Mouse (Mus musculus) hindbrain, embryonic 14.5 days (tissue): Measurements from ENCODE around the gene Plcd1. TPM values are rescaled to one million over a fixed set of nuclear protein-coding genes. Genes with fewer than 3 reads are reported as not detected.

Source experiments
- ATAC-seq: fragments of 200-750 bp; cut with Nextera tagmentation; 2 replicates; pipeline ENCODE4 v1.8.0; 2017; ENCODE audit warnings: moderate number of reproducible peaks, mild to moderate bottlenecking, moderate TSS enrichment, moderate library complexity; ENCODE audit not compliant: low FRiP score
- DNase-seq: peaks from one replicate; pipeline ENCODE4 v3.0.0-alpha.2; 2015; ENCODE audit warnings: low spot score
- H3K27ac ChIP-seq: fragments of 300-500 bp; sonication (generic); 2 replicates; pipeline ENCODE4 v1.5.1; 2014; ENCODE audit warnings: mild to moderate bottlenecking, moderate library complexity
- H3K27me3 ChIP-seq: fragments of 300-500 bp; sonication (generic); 2 replicates; pipeline ENCODE4 v1.6.1; 2014; ENCODE audit warnings: mild to moderate bottlenecking, low read length, mixed read lengths; ENCODE audit not compliant: control insufficient read depth, insufficient read depth
- H3K36me3 ChIP-seq: fragments of 300-500 bp; sonication (generic); replicated peaks from 2 replicates; pipeline ENCODE4 v1.6.1; 2014; ENCODE audit not compliant: control insufficient read depth, insufficient read depth
- H3K4me1 ChIP-seq: fragments of 300-500 bp; sonication (generic); replicated peaks from 2 replicates; pipeline ENCODE4 v1.6.1; 2014; ENCODE audit warnings: antibody characterized with exemption, low read length, mixed read lengths; ENCODE audit not compliant: control insufficient read depth, insufficient read depth
- H3K4me2 ChIP-seq: fragments of 300-500 bp; sonication (generic); replicated peaks from 2 replicates; pipeline ENCODE4 v1.6.1; 2014; ENCODE audit warnings: mild to moderate bottlenecking, moderate library complexity
- H3K4me3 ChIP-seq: fragments of 300-500 bp; sonication (generic); replicated peaks from 2 replicates; pipeline ENCODE4 v1.5.1; 2014; ENCODE audit warnings: mild to moderate bottlenecking, low read length
- H3K9ac ChIP-seq: fragments of 300-500 bp; sonication (generic); 2 replicates; pipeline ENCODE4 v1.6.1; 2014
- H3K9me3 ChIP-seq: fragments of 300-500 bp; sonication (generic); 2 replicates; pipeline ENCODE4 v1.6.1; 2016; ENCODE audit warnings: low read length; ENCODE audit not compliant: control insufficient read depth
- WGBS: fragments of 180-500 bp; shearing (Covaris S2); extraction: QIAGEN DNeasy Blood & Tissue Kit; methylation state at CpG from one replicate; pipeline ENCODE4 v1.1.7; 2014; 5-methylcytosine and 5-hydroxymethylcytosine counted together
- polyA plus RNA-seq: library from polyadenylated mRNA; unstranded; fragments of >200 nt; fragmentation: Nextera tagmentation; extraction: Ambion mirVana; gene quantifications from 2 replicates; pipeline ENCODE4 v1.2.1, GENCODE M21; 2014

The Plcd1 gene
- polyA plus RNA-seq, 1 experiment from 2014 or later = 15.9 TPM

- no peaks in the 10 kb centered on the region for H3K27me3 ChIP-seq
- ATAC-seq (no peak), DNase-seq (no peak)
- H3K27ac ChIP-seq = no peak overlapping the region
- H3K4me2 ChIP-seq = no peak overlapping the region
- no peaks in the 10 kb centered on the region for H3K9me3 ChIP-seq
- H3K9ac ChIP-seq = no peak overlapping the region
- H3K4me1 ChIP-seq = peaks cover 37% of the 10 kb centered on the region
- no peaks in the 10 kb centered on the region; the same call in 1 of the 2 replicates for H3K36me3 ChIP-seq
- no peak overlapping the region for H3K4me3 ChIP-seq
- WGBS = 37% methylated on average over 9 of the region's 9 CpGs
These were observed 60.8 kb downstream of the Plcd1 start for GRCm38 (mm10) chr9:119032538-119032937.

- Histone ChIP-seq H3K9ac (no peak overlapping the region), H3K4me2 (no peak overlapping the region), H3K4me1 (peaks cover 34% of the 10 kb centered on the region), H3K27me3 (no peaks in the 10 kb centered on the region), H3K27ac (no peak overlapping the region), H3K4me3 (no peak overlapping the region), H3K36me3 (no peaks in the 10 kb centered on the region; the same call in 1 of the 2 replicates), H3K9me3 (no peaks in the 10 kb centered on the region)
- DNase-seq = no peak
- 75% methylated on average over 14 of the region's 14 CpGs for WGBS
- no peak for ATAC-seq
These were observed 61.5 kb downstream of the Plcd1 start for GRCm38 (mm10) chr9:119031772-119032171.

DNA sequence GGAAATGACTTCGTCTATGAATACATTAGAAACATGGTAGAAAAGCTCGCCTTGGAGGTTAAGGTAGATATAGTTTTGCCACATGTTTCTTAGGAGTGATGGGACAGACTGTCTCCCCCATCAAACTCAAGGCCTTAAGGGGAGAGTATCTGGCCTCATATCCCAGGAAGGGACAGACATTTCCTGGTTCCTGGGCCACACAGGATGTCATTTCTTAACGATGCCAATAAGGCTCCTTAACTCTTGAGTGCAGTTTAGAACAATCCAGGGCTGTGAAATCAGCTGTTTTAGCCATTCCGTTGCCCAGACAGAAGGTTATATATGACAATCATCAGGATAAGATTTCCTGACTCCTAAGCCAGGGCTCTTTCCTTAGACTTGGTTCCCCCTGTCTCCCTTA is 62.3 kb downstream of the Plcd1 start:
- Histone ChIP-seq H3K4me3 (no peak overlapping the region), H3K4me2 (no peak overlapping the region), H3K9ac (no peak overlapping the region), H3K36me3 (no peaks in the 10 kb centered on the region; the same call in 1 of the 2 replicates), H3K27ac (no peak overlapping the region), H3K27me3 (no peaks in the 10 kb centered on the region), H3K4me1 (peaks cover 33% of the 10 kb centered on the region), H3K9me3 (no peaks in the 10 kb centered on the region)
- 92% methylated on average over 4 of the region's 4 CpGs for WGBS
- ATAC-seq (no peak), DNase-seq (no peak)

GRCm38 (mm10) chr9:119029568-119029967 is 63.7 kb downstream of the Plcd1 start:
- Histone ChIP-seq H3K36me3 (no peaks in the 10 kb centered on the region), H3K4me2 (no peak overlapping the region), H3K4me3 (no peak overlapping the region), H3K4me1 (peaks cover 27% of the 10 kb centered on the region), H3K27me3 (no peaks in the 10 kb centered on the region), H3K27ac (no peak overlapping the region), H3K9ac (no peak overlapping the region), H3K9me3 (no peaks in the 10 kb centered on the region)
- ATAC-seq (no peak), DNase-seq (no peak)
- WGBS = 46% methylated on average over 7 of the region's 7 CpGs

GRCm38 (mm10) chr9:119028226-119029195 is 64.8 kb downstream of the Plcd1 start:
- H3K36me3 ChIP-seq = no peaks in the 10 kb centered on the region
- H3K4me1 ChIP-seq = peaks cover 17% of the 10 kb centered on the region
- ATAC-seq = no peak
- H3K4me2 ChIP-seq = no peak overlapping the region
- no peak overlapping the region for H3K9ac ChIP-seq
- no peaks in the 10 kb centered on the region for H3K27me3 ChIP-seq
- no peak overlapping the region for H3K27ac ChIP-seq
- H3K4me3 ChIP-seq = no peak overlapping the region
- 94% methylated on average over 27 of the region's 27 CpGs for WGBS
- no peak for DNase-seq
- H3K9me3 ChIP-seq = no peaks in the 10 kb centered on the region

GRCm38 (mm10) chr9:119027337-119027736 is 66.0 kb downstream of the Plcd1 start:
- 88% methylated on average over 7 of the region's 7 CpGs for WGBS
- no peak for ATAC-seq

GRCm38 (mm10) chr9:119025832-119026331 is 67.4 kb downstream of the Plcd1 start:
- Histone ChIP-seq H3K27me3 (no peaks in the 10 kb centered on the region), H3K4me3 (no peak overlapping the region), H3K4me2 (no peak overlapping the region), H3K4me1 (no peaks in the 10 kb centered on the region), H3K27ac (no peak overlapping the region), H3K36me3 (no peaks in the 10 kb centered on the region), H3K9ac (no peak overlapping the region), H3K9me3 (no peaks in the 10 kb centered on the region)
- ATAC-seq (no peak), DNase-seq (no peak)
- 87% methylated on average over 7 of the region's 7 CpGs for WGBS

More at GRCm38 (mm10) chr9:119027337-119027736, 66.0 kb downstream of the Plcd1 start:
- Histone ChIP-seq H3K9me3 (no peaks in the 10 kb centered on the region), H3K4me3 (no peak overlapping the region), H3K27ac (no peak overlapping the region), H3K4me1 (peaks cover 5% of the 10 kb centered on the region; the same call in 1 of the 2 replicates), H3K9ac (no peak overlapping the region), H3K27me3 (no peaks in the 10 kb centered on the region), H3K36me3 (no peaks in the 10 kb centered on the region), H3K4me2 (no peak overlapping the region)
- DNase-seq = no peak

GRCm38 (mm10) chr9:119025263-119025662 is 68.0 kb downstream of the Plcd1 start:
- DNase-seq = no peak
- H3K27ac ChIP-seq = no peak overlapping the region
- no peak for ATAC-seq
- H3K9ac ChIP-seq = no peak overlapping the region
- no peaks in the 10 kb centered on the region for H3K4me1 ChIP-seq
- H3K36me3 ChIP-seq = no peaks in the 10 kb centered on the region
- H3K27me3 ChIP-seq = no peaks in the 10 kb centered on the region
- H3K9me3 ChIP-seq = no peaks in the 10 kb centered on the region
- H3K4me2 ChIP-seq = no peak overlapping the region
- H3K4me3 ChIP-seq = no peak overlapping the region
- 89% methylated on average over 6 of the region's 6 CpGs for WGBS

DNA sequence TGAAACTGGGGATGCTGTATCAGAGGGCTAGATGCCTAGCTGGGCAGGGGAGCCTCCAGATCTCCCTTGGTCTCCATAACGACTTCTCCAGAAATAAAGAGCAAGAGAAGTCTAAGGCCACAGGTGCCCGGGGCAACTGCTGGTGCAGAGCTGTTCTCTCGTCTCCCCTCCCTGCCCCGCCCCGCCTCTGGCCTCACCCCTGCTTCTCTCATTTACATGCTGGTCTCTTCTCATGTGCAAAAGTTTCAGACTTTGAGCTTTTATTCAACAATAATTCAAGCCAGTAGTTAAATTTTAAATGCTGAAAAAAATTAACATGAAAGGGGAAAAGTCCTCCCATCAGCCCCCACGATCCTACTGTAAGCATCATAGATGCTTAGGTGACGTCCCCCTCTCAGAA is 71.6 kb downstream of the Plcd1 start:
- 69% methylated on average over 7 of the region's 7 CpGs for WGBS
- Histone ChIP-seq H3K4me3 (no peak overlapping the region), H3K27ac (no peak overlapping the region), H3K27me3 (no peaks in the 10 kb centered on the region), H3K9ac (no peak overlapping the region), H3K4me2 (no peak overlapping the region), H3K36me3 (no peaks in the 10 kb centered on the region; the same call in 1 of the 2 replicates), H3K9me3 (no peaks in the 10 kb centered on the region), H3K4me1 (no peaks in the 10 kb centered on the region)
- DNase-seq = no peak
- ATAC-seq = no peak
